Mouse (Mus musculus): Measurements from ENCODE around the gene Rab40c.
A peak's percentile ranks its signal among the peaks of the same experiment; 100 is the strongest.

The Rab40c gene

DNA sequence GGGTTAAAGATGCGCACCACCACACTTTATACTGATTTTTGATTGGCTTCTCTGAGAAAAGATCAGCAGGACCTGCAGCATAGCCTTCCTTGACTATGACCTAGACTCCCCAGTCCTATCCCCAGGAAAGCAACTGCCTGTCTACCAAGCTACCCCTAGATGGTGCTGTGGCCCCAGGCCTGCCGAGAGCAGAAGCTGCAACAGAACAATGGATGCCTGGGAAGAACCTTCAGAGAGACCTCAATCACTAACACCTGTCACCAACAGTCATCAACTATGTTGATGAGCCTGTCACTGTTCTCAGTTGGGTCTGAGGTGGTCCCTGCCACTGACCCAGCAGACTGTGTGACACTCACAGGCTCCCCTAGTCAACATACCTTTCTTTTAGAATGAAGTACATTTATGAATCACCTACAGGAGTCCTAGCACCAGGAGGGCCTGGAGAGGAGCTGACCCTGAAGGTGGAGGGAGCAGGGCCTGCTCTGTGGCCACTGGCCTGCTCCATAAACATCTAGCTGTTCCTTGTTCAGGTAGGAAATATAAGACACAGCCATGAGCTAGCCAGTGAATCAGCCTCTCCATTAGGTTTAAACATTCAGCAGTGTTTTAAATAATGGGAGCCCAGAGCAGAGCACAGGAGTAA lies 25.4 kb downstream of the Rab40c start:
- DNase-seq = peak; percentile 61

DNA sequence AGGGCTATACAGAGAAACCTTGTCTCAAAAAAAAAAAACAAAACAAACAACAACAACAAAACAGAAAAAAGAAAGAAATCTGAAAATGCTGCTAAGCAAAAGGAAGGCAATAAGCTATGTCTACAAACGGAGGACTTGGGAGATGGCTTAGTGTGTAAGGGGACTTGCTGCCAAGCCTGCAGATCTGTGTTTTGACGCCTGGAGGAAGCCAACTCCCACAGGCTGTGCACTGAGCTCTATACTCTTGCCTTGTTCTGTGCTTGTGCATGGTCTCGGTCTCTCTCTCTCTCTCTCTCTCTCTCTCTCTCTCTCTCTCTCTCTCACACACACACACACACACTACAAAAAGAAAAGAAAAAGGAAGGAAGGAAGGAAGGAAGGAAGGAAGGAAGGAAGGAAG lies 30.7 kb downstream of the Rab40c start:
- no peak for DNase-seq

- no peak for DNase-seq
Observed at GRCm38 (mm10) chr17:25887467-25887866, 32.1 kb downstream of the Rab40c start.

- DNase-seq = no peak
Observed at GRCm38 (mm10) chr17:25886806-25887205, 32.7 kb downstream of the Rab40c start.

DNA sequence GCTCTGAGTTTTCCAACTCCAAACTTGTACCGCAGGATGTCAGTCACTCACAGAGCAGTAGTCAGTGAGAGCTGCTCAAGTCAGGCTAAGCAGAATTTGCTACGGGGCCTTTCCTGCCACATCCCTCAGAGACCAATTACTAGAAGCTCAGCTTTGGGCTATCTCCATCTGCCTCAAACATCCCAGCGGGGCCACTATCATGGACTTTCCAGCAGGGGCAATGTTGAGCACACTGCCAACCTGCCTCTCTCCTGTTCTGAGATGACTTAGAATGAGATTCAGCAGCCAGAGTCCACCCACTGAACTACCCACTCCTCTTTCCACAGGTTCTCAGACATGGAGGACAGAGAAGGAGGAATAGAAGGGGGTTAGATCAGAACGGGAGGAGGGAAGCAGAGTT lies 33.9 kb downstream of the Rab40c start:
- no peak for DNase-seq

GRCm38 (mm10) chr17:25883824-25884223 lies 35.7 kb downstream of the Rab40c start:
- DNase-seq = no peak

- DNase-seq = no peak
Observed at GRCm38 (mm10) chr17:25883268-25883667, 36.3 kb downstream of the Rab40c start.

DNA sequence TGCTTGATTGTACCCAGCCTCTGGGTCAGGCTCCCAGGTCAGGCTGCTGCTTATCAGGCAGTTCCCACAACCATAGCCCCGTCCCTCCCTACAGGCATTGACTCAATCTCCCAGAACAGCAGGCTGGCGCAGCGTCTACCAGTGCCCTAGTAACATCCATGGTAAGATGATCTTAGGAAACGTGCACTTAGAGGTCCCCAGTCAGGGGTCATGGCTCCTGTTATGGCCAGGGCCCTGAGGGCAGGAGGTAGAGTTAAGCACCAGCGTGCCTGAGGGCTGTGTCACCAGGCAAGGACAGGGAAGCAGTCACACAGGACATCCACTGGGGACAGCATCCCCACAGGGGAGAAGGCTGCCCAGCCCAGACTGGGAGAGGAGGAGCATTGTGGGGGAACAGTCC lies 37.2 kb downstream of the Rab40c start:
- DNase-seq = no peak

DNA sequence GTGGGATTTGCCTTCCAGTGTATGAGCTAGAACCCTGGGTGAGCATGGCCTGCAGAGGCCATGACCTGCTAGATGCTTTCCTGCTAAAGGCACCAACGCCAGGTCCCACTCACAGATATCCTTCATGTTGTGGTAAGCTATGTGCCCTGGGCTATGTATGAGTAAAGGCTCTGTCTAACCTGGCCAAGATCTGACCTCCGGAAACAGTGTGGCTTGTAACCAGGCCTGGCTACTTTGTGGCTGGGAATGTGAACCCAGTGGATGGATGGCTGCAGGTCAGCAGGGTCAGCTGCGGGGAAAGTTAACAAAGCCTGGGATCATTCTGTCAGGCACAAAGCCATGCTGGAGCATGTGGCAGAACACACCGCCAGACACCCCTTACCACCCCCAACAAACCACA lies 37.8 kb downstream of the Rab40c start:
- DNase-seq = no peak

- DNase-seq = no peak
Observed at GRCm38 (mm10) chr17:25880913-25881641, 38.5 kb downstream of the Rab40c start.

- no peak for DNase-seq
Observed at GRCm38 (mm10) chr17:25880196-25880910, 39.2 kb downstream of the Rab40c start, which contains the start of gene Wfikkn1. Wfikkn1 (minus strand) TSS chr17:25880858.

DNA sequence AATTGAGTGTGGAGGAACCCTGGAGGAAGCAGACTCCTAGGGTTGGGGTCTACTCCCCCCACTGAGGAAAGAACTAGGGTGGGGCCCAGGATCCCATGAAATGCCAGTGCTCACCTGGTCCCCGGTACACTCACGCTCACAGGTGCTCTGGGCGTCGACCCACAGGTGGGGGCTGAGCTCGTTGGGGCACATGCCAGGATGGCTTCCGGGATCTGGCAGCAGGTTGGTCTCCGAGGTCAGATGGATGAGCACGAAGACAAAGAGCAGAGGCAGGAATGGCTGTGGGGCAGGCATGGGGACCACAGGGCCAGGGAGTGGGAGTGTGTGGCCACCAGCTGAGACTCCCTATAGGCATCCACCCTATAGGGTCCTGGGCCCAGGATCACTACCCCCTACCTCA lies 39.8 kb downstream of the Rab40c start:
- no peak for DNase-seq

DNA sequence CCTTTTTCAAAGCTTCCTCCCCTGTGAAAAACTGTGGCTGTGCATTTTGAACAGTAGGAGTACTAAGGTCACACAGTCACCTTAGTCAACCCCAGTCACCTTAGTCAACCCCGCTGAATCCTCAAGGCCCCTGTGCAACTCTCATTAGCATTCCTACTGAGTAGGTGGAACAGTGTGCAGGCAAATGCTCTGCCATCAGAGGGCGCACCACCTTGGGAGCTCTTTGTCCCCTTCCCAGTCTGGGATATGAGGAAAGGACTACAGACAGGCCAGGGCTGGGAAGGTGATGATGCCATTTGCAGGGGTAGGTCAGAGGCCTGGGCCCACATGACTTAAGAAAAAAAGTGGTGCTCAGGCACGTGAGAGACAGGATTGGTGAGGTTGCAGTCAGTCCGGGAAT lies 40.3 kb downstream of the Rab40c start:
- no peak for DNase-seq

GRCm38 (mm10) chr17:25878611-25879180 lies 40.8 kb downstream of the Rab40c start:
- no peak for DNase-seq

GRCm38 (mm10) chr17:25877741-25878610 lies 41.6 kb downstream of the Rab40c start:
- DNase-seq = no peak

DNA sequence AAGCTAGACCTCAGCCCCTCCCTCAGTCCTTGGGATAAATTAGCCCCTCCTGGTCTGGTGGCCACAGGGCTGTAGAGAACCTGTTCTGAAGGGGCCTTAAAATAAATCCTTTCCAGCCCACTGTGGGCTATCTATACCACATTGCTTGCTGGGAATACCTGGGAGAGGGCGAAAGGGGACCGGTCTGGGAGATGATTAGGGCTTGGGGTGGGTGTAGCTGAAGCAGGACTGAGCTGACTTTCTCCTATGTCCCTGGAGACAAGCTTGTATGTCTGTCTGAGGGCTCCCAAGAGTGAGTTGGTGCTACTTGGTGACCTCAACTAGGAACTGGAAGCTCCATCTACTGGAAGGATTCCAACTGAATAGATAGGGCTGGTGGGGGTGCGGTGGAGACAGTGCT lies 42.5 kb downstream of the Rab40c start:
- no peak for DNase-seq

DNA sequence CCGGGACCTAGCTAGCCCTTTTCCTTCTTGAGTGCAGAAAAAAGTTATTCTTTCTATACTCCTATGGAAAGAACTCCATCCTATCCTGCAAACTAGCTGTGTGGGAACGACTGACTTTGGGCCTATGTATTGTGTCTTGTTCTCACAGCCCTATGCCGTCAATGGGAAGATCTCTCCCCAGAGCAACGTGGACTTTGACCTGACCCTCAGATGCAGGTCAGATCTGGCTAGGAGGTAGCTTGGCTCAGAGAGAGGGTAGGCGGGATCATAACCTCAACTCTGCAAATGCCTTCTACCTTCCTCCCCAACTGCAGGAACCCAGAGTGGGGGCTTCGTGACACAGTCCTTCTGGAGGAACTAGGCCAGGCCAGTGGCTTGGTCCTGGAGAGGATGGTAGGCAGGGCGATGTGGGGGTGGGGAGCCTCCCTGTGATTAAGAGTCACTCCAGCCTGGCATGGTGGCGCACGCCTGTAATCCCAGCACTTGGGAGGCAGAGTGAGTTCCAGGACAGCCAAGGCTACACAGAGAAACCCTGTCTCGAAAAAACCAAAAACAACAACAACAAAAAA lies 43.1 kb downstream of the Rab40c start:
- DNase-seq = no peak

- peak; percentile 91 for DNase-seq
Observed at GRCm38 (mm10) chr17:25875171-25876136, 44.1 kb downstream of the Rab40c start.

DNA sequence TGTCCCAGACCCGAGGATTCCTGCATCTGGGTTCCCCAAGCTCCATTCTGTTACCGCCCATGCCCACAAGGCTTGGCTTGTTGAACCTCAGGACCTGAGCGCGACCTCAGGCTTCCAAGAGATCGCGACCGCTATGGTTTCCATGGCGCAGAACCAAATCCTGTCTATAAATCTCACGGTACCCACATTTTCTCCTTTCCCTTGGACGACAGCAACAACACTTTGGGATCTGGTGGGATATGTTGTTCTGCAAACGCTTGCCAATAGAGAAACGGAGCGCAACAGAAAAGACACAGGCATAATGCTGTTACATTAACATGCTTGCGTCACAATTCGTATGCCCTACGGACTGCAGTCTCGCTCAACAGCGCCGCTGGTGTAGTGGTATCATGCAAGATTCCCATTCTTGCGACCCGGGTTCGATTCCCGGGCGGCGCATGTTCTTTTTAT lies 44.8 kb downstream of the Rab40c start, which contains the start of gene Mettl26:
Gene Mettl26 (plus strand): TSS at position 354 of the 450 bp plus-strand sequence.
- DNase-seq = peak; percentile 93

DNA sequence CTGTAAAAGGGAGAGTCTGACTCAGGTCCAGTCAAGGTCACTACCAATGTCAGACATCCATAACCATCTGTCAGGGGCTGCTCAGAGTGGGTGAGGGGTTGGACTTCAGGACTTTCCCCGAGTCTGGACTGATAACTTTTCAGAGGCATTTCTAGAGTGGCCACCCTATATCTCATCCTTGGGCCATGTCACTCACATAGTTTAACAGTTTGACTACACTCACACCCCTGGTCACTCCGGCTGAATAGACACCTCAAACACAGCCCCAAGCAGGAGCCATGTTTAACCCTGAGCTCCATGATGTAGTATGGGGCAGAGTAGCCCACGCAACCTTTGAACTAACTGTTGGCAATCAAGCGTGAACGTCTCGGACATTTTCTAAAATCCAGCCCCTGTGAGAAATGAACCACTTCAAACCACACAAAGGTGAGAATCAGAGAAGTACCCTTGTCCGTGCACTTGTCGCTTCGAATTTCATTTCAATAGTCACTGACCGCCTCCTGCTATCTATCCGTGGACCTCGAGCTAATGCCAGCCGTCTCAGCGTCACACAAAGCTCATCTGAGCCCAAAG lies 45.3 kb downstream of the Rab40c start:
- no peak for DNase-seq

Data from right cerebral cortex, postnatal 25 days (tissue).